Mouse (Mus musculus) cerebellum, adult 2 months (tissue): ENCODE results near the gene Nudt3.

ENCODE experiments used
- CTCF ChIP-seq: fragments of 200-500 bp; IDR thresholded peaks from 2 replicates; pipeline ENCODE4 v1.5.1; 2011; ENCODE audit warnings: low read depth, mild to moderate bottlenecking, control low read depth, low read length, moderate library complexity, borderline replicate concordance; ENCODE audit not compliant: insufficient read depth
- POLR2A ChIP-seq: fragments of 200-500 bp; IDR thresholded peaks from 2 replicates; pipeline ENCODE4 v1.6.1; 2011; ENCODE audit warnings: low read length, control low read depth, borderline replicate concordance; ENCODE audit not compliant: insufficient read depth

DNA sequence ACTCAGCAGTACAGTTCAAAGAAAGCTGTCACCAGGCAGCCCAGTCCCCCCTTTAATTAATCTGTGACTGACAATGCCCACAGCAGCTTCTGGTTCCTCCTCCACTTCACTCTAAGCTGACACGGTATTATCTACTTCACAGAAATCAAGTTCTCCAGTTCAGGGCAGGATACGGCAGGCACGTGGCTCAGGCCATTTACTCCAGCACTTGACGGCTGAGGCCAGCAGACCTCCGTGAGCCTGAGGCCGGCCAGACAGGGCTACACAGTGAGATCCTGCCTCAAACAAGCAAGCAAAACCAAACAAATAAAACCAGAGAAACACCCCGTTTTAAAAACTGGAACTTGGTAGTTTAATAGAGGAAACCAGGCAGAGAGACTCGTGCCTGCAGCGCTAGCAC lies 36.6 kb downstream of the Nudt3 start:
- TF ChIP-seq POLR2A (no peak), CTCF (no peak)
